Mouse (Mus musculus) embryonic facial prominence, embryonic 14.5 days (tissue): ENCODE measurements around the gene Tead2. TPM values are rescaled to one million over a fixed set of nuclear protein-coding genes. Genes with fewer than 3 reads are reported as not detected.

Experiments used
- ATAC-seq: fragments of 200-750 bp; cut with Nextera tagmentation; 2 replicates; pipeline ENCODE4 v1.8.0; 2017; ENCODE audit warnings: low read depth, moderate number of reproducible peaks, moderate TSS enrichment
- DNase-seq: peaks from one replicate; pipeline ENCODE4 v3.0.0-alpha.2; 2015; ENCODE audit warnings: low spot score
- H3K27ac ChIP-seq: fragments of 300-500 bp; sonication (generic); replicated peaks from 2 replicates; pipeline ENCODE4 v1.5.1; 2014; ENCODE audit warnings: low read depth, mild to moderate bottlenecking, low read length, moderate library complexity
- H3K27me3 ChIP-seq: fragments of 300-500 bp; sonication (generic); replicated peaks from 2 replicates; pipeline ENCODE4 v1.6.1; 2014; ENCODE audit warnings: low read length; ENCODE audit not compliant: control insufficient read depth, insufficient read depth
- H3K36me3 ChIP-seq: fragments of 300-500 bp; sonication (generic); 2 replicates; pipeline ENCODE4 v1.6.1; 2014; ENCODE audit warnings: low read length, mixed read lengths; ENCODE audit not compliant: control insufficient read depth, insufficient read depth
- H3K4me1 ChIP-seq: fragments of 300-500 bp; sonication (generic); 2 replicates; pipeline ENCODE4 v1.6.1; 2014; ENCODE audit warnings: antibody characterized with exemption, low read length; ENCODE audit not compliant: control insufficient read depth, insufficient read depth
- H3K4me2 ChIP-seq: fragments of 300-500 bp; sonication (generic); 2 replicates; pipeline ENCODE4 v1.6.1; 2014; ENCODE audit warnings: low read depth, mild to moderate bottlenecking, low read length, moderate library complexity, mixed read lengths
- H3K4me3 ChIP-seq: fragments of 300-500 bp; sonication (generic); 2 replicates; pipeline ENCODE4 v1.5.1; 2014; ENCODE audit warnings: low read depth, mild to moderate bottlenecking, low read length
- H3K9ac ChIP-seq: fragments of 300-500 bp; sonication (generic); 2 replicates; pipeline ENCODE4 v1.6.1; 2014; ENCODE audit warnings: low read depth, mild to moderate bottlenecking, low read length, moderate library complexity, mixed read lengths
- H3K9me3 ChIP-seq: fragments of 300-500 bp; sonication (generic); 2 replicates; pipeline ENCODE4 v1.6.1; 2016; ENCODE audit warnings: low read length; ENCODE audit not compliant: control insufficient read depth
- WGBS: fragments of 180-500 bp; shearing (Covaris S2); extraction: QIAGEN DNeasy Blood & Tissue Kit; methylation state at CpG from one replicate; pipeline ENCODE4 v1.1.7; 2014; 5-methylcytosine and 5-hydroxymethylcytosine counted together
- polyA plus RNA-seq: library from polyadenylated mRNA; unstranded; fragments of >200 nt; fragmentation: Nextera tagmentation; extraction: Ambion mirVana; gene quantifications from 2 replicates; pipeline ENCODE4 v1.2.1, GENCODE M21; 2014

The Tead2 gene
- polyA plus RNA-seq, 1 experiment from 2014 or later, result 112 TPM

DNA sequence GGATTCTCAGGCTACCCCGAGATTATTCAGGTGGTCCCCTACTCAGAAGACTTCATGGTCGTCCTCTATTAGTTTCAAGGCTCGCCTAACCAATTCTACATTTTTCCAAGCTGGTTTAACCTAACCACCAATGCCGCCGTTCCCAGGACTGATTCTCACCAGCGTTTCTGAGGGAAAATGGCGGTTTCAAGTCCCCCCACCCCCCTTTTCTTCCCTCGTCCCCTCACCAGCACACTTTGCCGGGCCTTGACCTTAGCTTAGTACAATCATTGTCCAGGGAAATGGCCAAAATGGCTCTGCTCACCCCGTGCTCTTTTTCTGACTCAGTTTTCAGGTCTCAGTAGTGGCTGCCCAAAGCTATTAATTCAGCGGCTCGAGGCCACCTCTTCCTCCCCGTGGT is 40.2 kb upstream of the Tead2 start:
- Histone ChIP-seq H3K4me3 (no peak overlapping the region), H3K27ac (no peak overlapping the region), H3K36me3 (no peaks in the 10 kb centered on the region), H3K27me3 (peaks cover 66% of the 10 kb centered on the region), H3K4me2 (no peak overlapping the region), H3K9me3 (peaks cover under 1% of the 10 kb centered on the region; the same call in 1 of the 2 replicates), H3K4me1 (no peaks in the 10 kb centered on the region), H3K9ac (no peak overlapping the region)
- no peak for DNase-seq
- ATAC-seq, result no peak
- WGBS, result under 1% methylated on average over 13 of the region's 13 CpGs

- Histone ChIP-seq H3K4me3 (peak overlapping the region; percentile 13), H3K4me2 (peak overlapping the region; percentile 42), H3K9ac (peak overlapping the region; percentile 40; the same call in 1 of the 2 replicates)
Observed at GRCm38 (mm10) chr7:45175929-45176328, 39.6 kb upstream of the Tead2 start.

DNA sequence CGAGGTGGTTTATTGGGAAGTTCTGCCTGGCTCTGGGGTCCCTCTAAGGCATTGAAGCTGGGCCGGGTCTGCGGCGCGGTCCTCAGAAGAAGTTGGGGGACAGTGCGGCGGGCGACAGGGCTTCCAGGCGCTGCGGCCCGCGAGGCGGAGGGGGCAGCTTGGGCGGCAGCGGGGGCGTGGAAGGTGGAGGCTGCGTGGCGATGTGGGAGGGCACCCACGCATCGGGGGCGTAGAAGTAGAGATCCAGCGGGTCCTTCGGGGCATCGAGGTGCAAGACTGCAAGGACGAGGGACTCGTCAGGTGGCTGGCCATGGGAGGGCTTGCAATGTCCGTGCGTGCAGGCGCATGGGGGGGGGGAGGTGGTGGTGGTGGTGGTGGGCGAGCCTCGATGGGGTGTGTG is 39.2 kb upstream of the Tead2 start:
- Histone ChIP-seq H3K9ac (peak overlapping the region; percentile 40; the same call in 1 of the 2 replicates), H3K4me1 (no peaks in the 10 kb centered on the region), H3K9me3 (no peaks in the 10 kb centered on the region), H3K4me3 (peak overlapping the region; percentile 13), H3K4me2 (peak overlapping the region; percentile 42), H3K36me3 (no peaks in the 10 kb centered on the region), H3K27me3 (peaks cover 75% of the 10 kb centered on the region), H3K27ac (no peak overlapping the region)
- ATAC-seq (no peak), DNase-seq (no peak)
- 4% methylated on average over 27 of the region's 31 CpGs for WGBS

More at GRCm38 (mm10) chr7:45175929-45176328, 39.6 kb upstream of the Tead2 start:
- Histone ChIP-seq H3K4me1 (no peaks in the 10 kb centered on the region), H3K36me3 (no peaks in the 10 kb centered on the region), H3K9me3 (no peaks in the 10 kb centered on the region), H3K27ac (no peak overlapping the region), H3K27me3 (peaks cover 71% of the 10 kb centered on the region)
- no peak for DNase-seq
- no peak for ATAC-seq
- WGBS, result 2% methylated on average over 20 of the region's 23 CpGs

- Histone ChIP-seq H3K9ac (no peak overlapping the region), H3K4me2 (no peak overlapping the region), H3K4me1 (0 out of 2 replicates have a peak, but pooled peaks cover 4% of the 10 kb centered on the region), H3K9me3 (no peaks in the 10 kb centered on the region), H3K27ac (no peak overlapping the region), H3K36me3 (no peaks in the 10 kb centered on the region), H3K4me3 (no peak overlapping the region), H3K27me3 (peaks cover 97% of the 10 kb centered on the region)
- 22% methylated on average over 7 of the region's 7 CpGs for WGBS
- ATAC-seq (no peak), DNase-seq (no peak)
Observed at GRCm38 (mm10) chr7:45178550-45178949, 37.0 kb upstream of the Tead2 start.

DNA sequence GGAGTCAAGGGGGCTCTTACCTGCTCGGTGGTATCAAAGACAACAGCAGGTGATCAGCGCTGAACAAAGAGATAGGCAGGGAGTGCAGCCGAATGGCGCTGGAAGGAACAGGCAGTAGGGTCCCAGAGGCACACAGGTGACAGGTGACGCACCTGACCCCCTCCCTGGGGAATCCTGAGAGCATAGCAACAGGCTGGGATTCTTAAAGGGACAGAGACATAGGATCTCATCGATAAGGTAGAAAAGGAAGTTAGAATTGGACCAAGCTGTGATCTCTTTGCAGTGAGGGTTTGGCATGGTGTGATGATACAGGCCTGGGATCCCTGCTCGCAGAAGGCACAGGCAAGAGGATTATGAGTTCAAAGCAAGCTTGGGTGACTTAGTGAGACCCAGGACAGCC is 36.1 kb upstream of the Tead2 start, which contains the start of gene Gfy:
Gene Gfy (minus strand): TSS at position 101 of the 400 bp plus-strand sequence.
- H3K27ac ChIP-seq, result no peak within 1 kb of the TSS
- peaks cover 100% of the 10 kb centered on the region for H3K27me3 ChIP-seq
- no peak within 1 kb of the TSS for H3K4me3 ChIP-seq
- H3K4me1 ChIP-seq, result 0 out of 2 replicates have a peak, but pooled peaks cover 4% of the 10 kb centered on the region
- 0 out of 2 replicates have a peak, but pooled peaks have one; percentile 15 for ATAC-seq
- no peak within 1 kb of the TSS for H3K4me2 ChIP-seq
- H3K36me3 ChIP-seq, result no peaks in the 10 kb centered on the region
- 29% methylated on average over 7 of the region's 7 CpGs for WGBS
- no peaks in the 10 kb centered on the region for H3K9me3 ChIP-seq
- DNase-seq, result no peak
- no peak within 1 kb of the TSS for H3K9ac ChIP-seq

- 0 out of 2 replicates have a peak, but pooled peaks cover 4% of the 10 kb centered on the region for H3K4me1 ChIP-seq
- no peak within 1 kb of the TSS for H3K27ac ChIP-seq
- H3K9me3 ChIP-seq, result no peaks in the 10 kb centered on the region
- no peak for DNase-seq
- 15% methylated on average over 18 of the region's 20 CpGs for WGBS
- no peak within 1 kb of the TSS for H3K9ac ChIP-seq
- no peak for ATAC-seq
- H3K4me2 ChIP-seq, result 0 out of 2 replicates have a peak within 1 kb of the TSS, but pooled peaks have one; percentile 12
- no peaks in the 10 kb centered on the region for H3K36me3 ChIP-seq
- peak within 1 kb of the TSS; percentile 30 for H3K4me3 ChIP-seq
- peaks cover 92% of the 10 kb centered on the region for H3K27me3 ChIP-seq
Observed at GRCm38 (mm10) chr7:45180896-45181477, 34.6 kb upstream of the Tead2 start, which contains the start of gene Pth2. TSS of gene Pth2 (plus strand) at chr7:45180995.

DNA sequence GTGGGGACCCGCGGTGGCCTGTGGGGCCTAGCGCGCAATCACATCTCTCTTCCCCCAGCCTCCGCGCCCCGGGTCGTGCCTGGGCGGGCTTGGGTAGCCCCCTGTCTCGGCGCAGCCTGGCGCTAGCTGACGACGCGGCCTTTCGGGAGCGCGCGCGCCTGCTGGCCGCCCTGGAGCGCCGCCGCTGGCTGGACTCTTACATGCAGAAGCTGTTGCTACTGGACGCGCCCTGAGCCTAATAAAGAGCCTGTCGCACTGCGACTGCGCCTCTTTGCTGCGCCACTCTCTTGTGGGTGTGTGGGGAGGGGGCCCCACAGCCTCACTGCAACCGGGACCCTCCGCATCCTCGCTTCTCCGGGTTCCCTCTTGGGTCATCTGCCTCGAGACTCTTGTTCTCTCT is 34.0 kb upstream of the Tead2 start:
- Histone ChIP-seq H3K9me3 (no peaks in the 10 kb centered on the region), H3K27ac (no peak overlapping the region), H3K4me1 (0 out of 2 replicates have a peak, but pooled peaks cover 4% of the 10 kb centered on the region), H3K27me3 (peaks cover 92% of the 10 kb centered on the region), H3K9ac (no peak overlapping the region), H3K4me2 (0 out of 2 replicates have a peak overlapping the region, but pooled peaks have one; percentile 12), H3K36me3 (no peaks in the 10 kb centered on the region), H3K4me3 (peak overlapping the region; percentile 30)
- 6% methylated on average over 9 of the region's 35 CpGs for WGBS
- ATAC-seq (no peak), DNase-seq (no peak)

GRCm38 (mm10) chr7:45182199-45182601 is 33.4 kb upstream of the Tead2 start:
- DNase-seq (peak; percentile 96), ATAC-seq (peak; percentile 93)
- peak overlapping the region; percentile 59 for H3K4me2 ChIP-seq
- peak overlapping the region; percentile 30; the same call in 1 of the 2 replicates for H3K9ac ChIP-seq
- H3K4me1 ChIP-seq, result 0 out of 2 replicates have a peak, but pooled peaks cover 4% of the 10 kb centered on the region
- no peak overlapping the region for H3K27ac ChIP-seq
- H3K9me3 ChIP-seq, result no peaks in the 10 kb centered on the region
- peak overlapping the region; percentile 30 for H3K4me3 ChIP-seq
- H3K27me3 ChIP-seq, result peaks cover 89% of the 10 kb centered on the region
- H3K36me3 ChIP-seq, result no peaks in the 10 kb centered on the region
- WGBS, result under 1% methylated on average over 34 of the region's 34 CpGs
